Mouse (Mus musculus) midbrain, embryonic 14.5 days (tissue): ENCODE results near the gene E2f2. TPM values are rescaled to one million over a fixed set of nuclear protein-coding genes. Genes with fewer than 3 reads are reported as not detected.

Experiments
- ATAC-seq: fragments of 200-750 bp; cut with Nextera tagmentation; 2 replicates; pipeline ENCODE4 v1.8.0; 2017; ENCODE audit warnings: moderate number of reproducible peaks, moderate library complexity; ENCODE audit not compliant: low FRiP score, low TSS enrichment
- DNase-seq: peaks from one replicate; pipeline ENCODE4 v3.0.0-alpha.2; 2015
- H3K27ac ChIP-seq: fragments of 300-500 bp; sonication (generic); replicated peaks from 2 replicates; pipeline ENCODE4 v1.5.1; 2014; ENCODE audit warnings: mild to moderate bottlenecking, low read depth, low read length, moderate library complexity
- H3K27me3 ChIP-seq: fragments of 300-500 bp; sonication (generic); 2 replicates; pipeline ENCODE4 v1.6.1; 2014; ENCODE audit warnings: low read length, control low read depth, mixed read lengths; ENCODE audit not compliant: control insufficient read depth, insufficient read depth
- H3K36me3 ChIP-seq: fragments of 300-500 bp; sonication (generic); 2 replicates; pipeline ENCODE4 v1.6.1; 2014; ENCODE audit warnings: low read length, control low read depth; ENCODE audit not compliant: control insufficient read depth, insufficient read depth
- H3K4me1 ChIP-seq: fragments of 300-500 bp; sonication (generic); 2 replicates; pipeline ENCODE4 v1.6.1; 2014; ENCODE audit warnings: mild to moderate bottlenecking, antibody characterized with exemption, low read length, control low read depth; ENCODE audit not compliant: control insufficient read depth, insufficient read depth
- H3K4me2 ChIP-seq: fragments of 300-500 bp; sonication (generic); 2 replicates; pipeline ENCODE4 v1.6.1; 2014; ENCODE audit warnings: mild to moderate bottlenecking, low read length, moderate library complexity
- H3K4me3 ChIP-seq: fragments of 300-500 bp; sonication (generic); replicated peaks from 2 replicates; pipeline ENCODE4 v1.5.1; 2014; ENCODE audit warnings: low read depth, low read length
- H3K9ac ChIP-seq: fragments of 300-500 bp; sonication (generic); replicated peaks from 2 replicates; pipeline ENCODE4 v1.6.1; 2014; ENCODE audit warnings: mild to moderate bottlenecking, low read length, moderate library complexity
- H3K9me3 ChIP-seq: fragments of 300-500 bp; sonication (generic); 2 replicates; pipeline ENCODE4 v1.6.1; 2016; ENCODE audit warnings: low read length, control low read depth, mixed read lengths; ENCODE audit not compliant: control insufficient read depth
- WGBS: fragments of 180-500 bp; shearing (Covaris S2); extraction: QIAGEN DNeasy Blood & Tissue Kit; methylation state at CpG from one replicate; pipeline ENCODE4 v1.1.7; 2014; 5-methylcytosine and 5-hydroxymethylcytosine counted together
- polyA plus RNA-seq: library from polyadenylated mRNA; unstranded; fragments of >200 nt; fragmentation: Nextera tagmentation; extraction: Ambion mirVana; gene quantifications from 2 replicates; pipeline ENCODE4 v1.2.1, GENCODE M21; 2014

Gene E2f2
- polyA plus RNA-seq, 1 experiment from 2014 or later: 1.7 TPM

GRCm38 (mm10) chr4:136199562-136200292 lies 27.5 kb downstream of the E2f2 start:
- Histone ChIP-seq H3K9ac (no peak overlapping the region), H3K4me2 (no peak overlapping the region), H3K4me1 (no peaks in the 10 kb centered on the region), H3K4me3 (no peak overlapping the region), H3K9me3 (no peaks in the 10 kb centered on the region), H3K27ac (no peak overlapping the region), H3K36me3 (no peaks in the 10 kb centered on the region), H3K27me3 (no peaks in the 10 kb centered on the region)
- peak; percentile 83 for DNase-seq
- ATAC-seq: no peak
- WGBS: 39% methylated on average over 9 of the region's 9 CpGs

- Histone ChIP-seq H3K36me3 (no peaks in the 10 kb centered on the region), H3K9me3 (no peaks in the 10 kb centered on the region)
- 5% methylated on average over 9 of the region's 9 CpGs for WGBS
Observed at GRCm38 (mm10) chr4:136202509-136202908, 30.3 kb downstream of the E2f2 start.

GRCm38 (mm10) chr4:136204775-136205174 lies 32.6 kb downstream of the E2f2 start:
- DNase-seq: no peak
- Histone ChIP-seq H3K4me2 (no peak overlapping the region), H3K36me3 (no peaks in the 10 kb centered on the region), H3K9me3 (no peaks in the 10 kb centered on the region), H3K4me3 (no peak overlapping the region), H3K27ac (no peak overlapping the region), H3K27me3 (no peaks in the 10 kb centered on the region), H3K9ac (no peak overlapping the region), H3K4me1 (peaks cover 9% of the 10 kb centered on the region)
- WGBS: 88% methylated on average over 2 of the region's 2 CpGs
- ATAC-seq: no peak

More at GRCm38 (mm10) chr4:136202509-136202908, 30.3 kb downstream of the E2f2 start:
- peaks cover 9% of the 10 kb centered on the region for H3K4me1 ChIP-seq
- no peaks in the 10 kb centered on the region for H3K27me3 ChIP-seq
- no peak overlapping the region for H3K27ac ChIP-seq
- no peak overlapping the region for H3K4me3 ChIP-seq
- H3K4me2 ChIP-seq: no peak overlapping the region
- no peak for ATAC-seq
- peak; percentile 90 for DNase-seq
- no peak overlapping the region for H3K9ac ChIP-seq

- Histone ChIP-seq H3K36me3 (no peaks in the 10 kb centered on the region), H3K9me3 (no peaks in the 10 kb centered on the region), H3K9ac (peak within 1 kb of the TSS; percentile 72), H3K4me3 (peak within 1 kb of the TSS; percentile 57), H3K27ac (no peak within 1 kb of the TSS), H3K27me3 (no peaks in the 10 kb centered on the region), H3K4me2 (peak within 1 kb of the TSS; percentile 99), H3K4me1 (peaks cover 9% of the 10 kb centered on the region)
- peak; percentile 91 for ATAC-seq
- WGBS: under 1% methylated on average over 49 of the region's 54 CpGs
- DNase-seq: peak; percentile 94
Observed at GRCm38 (mm10) chr4:136206033-136206893, 34.1 kb downstream of the E2f2 start, which contains the start of gene Asap3. TSS of gene Asap3 (plus strand) at chr4:136206365.

GRCm38 (mm10) chr4:136206943-136207342 lies 34.7 kb downstream of the E2f2 start:
- Histone ChIP-seq H3K9ac (peak overlapping the region; percentile 72; the same call in 1 of the 2 replicates), H3K4me1 (peaks cover 9% of the 10 kb centered on the region), H3K36me3 (no peaks in the 10 kb centered on the region), H3K9me3 (no peaks in the 10 kb centered on the region), H3K4me3 (peak overlapping the region; percentile 57), H3K27ac (no peak overlapping the region), H3K4me2 (peak overlapping the region; percentile 99), H3K27me3 (no peaks in the 10 kb centered on the region)
- WGBS: 3% methylated on average over 6 of the region's 6 CpGs
- ATAC-seq: no peak
- no peak for DNase-seq

GRCm38 (mm10) chr4:136210931-136211330 lies 38.7 kb downstream of the E2f2 start:
- no peak overlapping the region for H3K4me3 ChIP-seq
- no peaks in the 10 kb centered on the region for H3K36me3 ChIP-seq
- ATAC-seq: no peak
- no peak overlapping the region for H3K4me2 ChIP-seq
- no peaks in the 10 kb centered on the region for H3K9me3 ChIP-seq
- no peak for DNase-seq
- H3K9ac ChIP-seq: no peak overlapping the region
- H3K4me1 ChIP-seq: peaks cover 9% of the 10 kb centered on the region
- WGBS: 84% methylated on average over 9 of the region's 9 CpGs
- H3K27ac ChIP-seq: no peak overlapping the region
- H3K27me3 ChIP-seq: no peaks in the 10 kb centered on the region

GRCm38 (mm10) chr4:136213629-136214028 lies 41.4 kb downstream of the E2f2 start:
- WGBS: 84% methylated on average over 7 of the region's 7 CpGs
- no peak overlapping the region for H3K27ac ChIP-seq
- DNase-seq: no peak

GRCm38 (mm10) chr4:136214828-136215227 lies 42.6 kb downstream of the E2f2 start:
- 89% methylated on average over 8 of the region's 8 CpGs for WGBS
- Histone ChIP-seq H3K4me2 (no peak overlapping the region), H3K27me3 (0 out of 2 replicates have a peak, but pooled peaks cover 4% of the 10 kb centered on the region), H3K36me3 (no peaks in the 10 kb centered on the region), H3K4me1 (peaks cover 12% of the 10 kb centered on the region), H3K9me3 (no peaks in the 10 kb centered on the region), H3K4me3 (no peak overlapping the region), H3K9ac (no peak overlapping the region), H3K27ac (no peak overlapping the region)
- ATAC-seq: no peak
- DNase-seq: no peak

More at GRCm38 (mm10) chr4:136213629-136214028, 41.4 kb downstream of the E2f2 start:
- Histone ChIP-seq H3K4me2 (no peak overlapping the region), H3K9me3 (no peaks in the 10 kb centered on the region), H3K36me3 (no peaks in the 10 kb centered on the region), H3K27me3 (no peaks in the 10 kb centered on the region), H3K9ac (no peak overlapping the region), H3K4me1 (peaks cover 5% of the 10 kb centered on the region), H3K4me3 (no peak overlapping the region)
- no peak for ATAC-seq
